30 mouse cellular contexts compared by ENCODE assay signal in genomic region chr3:144980551-144980950, GRCm38 (mm10). TPM values are rescaled to one million over a fixed set of nuclear protein-coding genes. Genes with fewer than 3 reads are reported as not detected.
DNase-seq lines count a peak whose midpoint lies in the region; ATAC-seq lines count a peak whose summit lies in the region.
"Had no signal": no experiment of that assay in that cellular context is flagged by ENCODE, and none has a peak within 500 bp of the region (broad histone marks: within the 10 kb centered on the region; RNA-seq: fewer than 3 reads in every experiment).

No protein-coding gene starts in this region.

- DNase-seq in adrenal gland, adult 2 months: peak; percentile 67
- no peak for DNase-seq in adrenal gland, postnatal 25 days
- DNase-seq in 3134 (ENCODE audit: extremely low read depth, insufficient read length, low spot score): peak; percentile 39
- peak; percentile 72 for DNase-seq in NIH3T3 (ENCODE audit: low read depth)
- no peak for DNase-seq in embryo, embryonic 11 days
- DNase-seq in right cerebral cortex, postnatal 4 days: no peak
- DNase-seq in MN1 (ENCODE audit: low spot score): no peak
- DNase-seq: cerebellum, adult 2 months; cerebellum, postnatal 25 days; kidney, adult 2 months; liver had no signal

- no peaks in the 10 kb centered on the region for H3K9me3 ChIP-seq in intestine, embryonic 16.5 days (ENCODE audit: control insufficient read depth, low read length)
- H3K9me3 ChIP-seq: embryonic facial prominence, embryonic 13.5 days; hindbrain, embryonic 12.5 days; limb, embryonic 10.5 days; liver, embryonic 15.5 days; lung, embryonic 15.5 days; midbrain, embryonic 15.5 days; neural tube, embryonic 13.5 days had no signal

- H3K36me3 ChIP-seq in intestine, embryonic 16.5 days (ENCODE audit: control insufficient read depth, insufficient read depth, low read length): no peaks in the 10 kb centered on the region
- H3K36me3 ChIP-seq: embryonic facial prominence, embryonic 13.5 days; hindbrain, embryonic 12.5 days; limb, embryonic 10.5 days; liver, embryonic 15.5 days; lung, embryonic 15.5 days; midbrain, embryonic 15.5 days; neural tube, embryonic 13.5 days had no signal

- H3K4me3 ChIP-seq in intestine, embryonic 16.5 days (ENCODE audit: low read length): no peak overlapping the region
- H3K4me3 ChIP-seq: embryonic facial prominence, embryonic 13.5 days; hindbrain, embryonic 12.5 days; limb, embryonic 10.5 days; liver, embryonic 15.5 days; lung, embryonic 15.5 days; midbrain, embryonic 15.5 days; neural tube, embryonic 13.5 days had no signal

- H3K27me3 ChIP-seq in intestine, embryonic 16.5 days (replicated peaks; ENCODE audit: control insufficient read depth, insufficient read depth, low read length): no peaks in the 10 kb centered on the region
- H3K27me3 ChIP-seq: embryonic facial prominence, embryonic 13.5 days; hindbrain, embryonic 12.5 days; liver, embryonic 15.5 days; midbrain, embryonic 15.5 days; neural tube, embryonic 13.5 days had no signal

- ATAC-seq in intestine, embryonic 16.5 days: peak; percentile 33; the same call in 1 of the 2 replicates
- ATAC-seq: forebrain, embryonic 16.5 days; midbrain, embryonic 15.5 days had no signal

- no peak overlapping the region for H3K9ac ChIP-seq in intestine, embryonic 16.5 days (ENCODE audit: low read depth, low read length)
- H3K9ac ChIP-seq: embryonic facial prominence, embryonic 13.5 days; hindbrain, embryonic 12.5 days; liver, embryonic 15.5 days; lung, embryonic 15.5 days; midbrain, embryonic 15.5 days; neural tube, embryonic 13.5 days had no signal

- 73% methylated on average over 6 of the region's 6 CpGs for WGBS in intestine, embryonic 16.5 days

- no peaks in the 10 kb centered on the region for H3K4me1 ChIP-seq in intestine, embryonic 16.5 days (ENCODE audit: control insufficient read depth, insufficient read depth, low read length)
- H3K4me1 ChIP-seq: embryonic facial prominence, embryonic 13.5 days; hindbrain, embryonic 12.5 days; limb, embryonic 10.5 days; liver, embryonic 15.5 days; lung, embryonic 15.5 days; midbrain, embryonic 15.5 days; neural tube, embryonic 13.5 days had no signal

- H3K4me2 ChIP-seq in intestine, embryonic 16.5 days (ENCODE audit: low read depth, low read length): no peak overlapping the region
- H3K4me2 ChIP-seq: embryonic facial prominence, embryonic 13.5 days; hindbrain, embryonic 12.5 days; liver, embryonic 15.5 days; lung, embryonic 15.5 days; midbrain, embryonic 15.5 days; neural tube, embryonic 13.5 days had no signal

- H3K27ac ChIP-seq in intestine, embryonic 16.5 days (ENCODE audit: low read length): no peak overlapping the region
- H3K27ac ChIP-seq: embryonic facial prominence, embryonic 13.5 days; hindbrain, embryonic 12.5 days; kidney, postnatal 0 days; limb, embryonic 10.5 days; liver, embryonic 15.5 days; lung, embryonic 15.5 days; macrophage; midbrain, embryonic 15.5 days; neural tube, embryonic 13.5 days had no signal

RNA-seq across cellular contexts. Expression of gene Clca4a, which starts 5.7 kb away (rescaled TPM):
- not detected for total RNA-seq in adrenal gland, adult 2 months (2021)
- polyA plus RNA-seq in adrenal gland, adult 2 months (2012; rRNA removed): not detected in 2 replicates
- total RNA-seq in adrenal gland, postnatal 25 days (2021): not detected in 2 replicates
- polyA plus RNA-seq in intestine, embryonic 16.5 days (2015; fragmentation: Nextera tagmentation; extraction: Ambion mirVana): not detected in 2 replicates
- total RNA-seq: gastrocnemius, postnatal 4 days; heart, adult 8-10 months; heart, postnatal 25 days; layer of hippocampus, adult 18-20 months; layer of hippocampus, postnatal 25 days had no signal
- polyA plus RNA-seq: forebrain, embryonic 16.5 days; heart, embryonic 14.5 days; hindbrain, embryonic 12.5 days; kidney, adult 2 months; kidney, postnatal 0 days; limb, embryonic 10.5 days; liver, embryonic 15.5 days; lung, embryonic 15.5 days; macrophage; neural tube, embryonic 13.5 days; stomach, embryonic 16.5 days had no signal

RNA-seq across cellular contexts. Expression of gene Clca4b, which starts 48.2 kb away (rescaled TPM):
- total RNA-seq in adrenal gland, adult 2 months (2021): not detected
- not detected in 2 replicates for polyA plus RNA-seq in adrenal gland, adult 2 months (2012; rRNA removed)
- total RNA-seq in adrenal gland, postnatal 25 days (2021): not detected in 2 replicates
- polyA plus RNA-seq in intestine, embryonic 16.5 days (2015; fragmentation: Nextera tagmentation; extraction: Ambion mirVana): 69.2 and 140 TPM in 2 replicates
- total RNA-seq: gastrocnemius, adult 18-20 months; gastrocnemius, postnatal 4 days; heart, adult 8-10 months; heart, postnatal 25 days; layer of hippocampus, adult 18-20 months; layer of hippocampus, postnatal 25 days had no signal
- polyA plus RNA-seq: embryonic facial prominence, embryonic 13.5 days; forebrain, embryonic 16.5 days; heart, embryonic 14.5 days; hindbrain, embryonic 12.5 days; limb, embryonic 10.5 days; liver, embryonic 15.5 days; lung, embryonic 15.5 days; macrophage; midbrain, embryonic 15.5 days; neural tube, embryonic 13.5 days had no signal

RNA-seq across cellular contexts. Expression of gene Clca1, which starts 52.0 kb away (rescaled TPM):
- total RNA-seq in adrenal gland, adult 2 months (2021): not detected
- polyA plus RNA-seq in adrenal gland, adult 2 months (2012; rRNA removed): 0.02 TPM in 1 of 2 replicates, not detected in the other
- total RNA-seq in adrenal gland, postnatal 25 days (2021): not detected in 2 replicates
- polyA plus RNA-seq in intestine, embryonic 16.5 days (2015; fragmentation: Nextera tagmentation; extraction: Ambion mirVana): 115 and 130 TPM in 2 replicates
- total RNA-seq: gastrocnemius, adult 18-20 months; gastrocnemius, postnatal 4 days; heart, adult 8-10 months; heart, postnatal 25 days; layer of hippocampus, postnatal 25 days had no signal
- polyA plus RNA-seq: cerebellum, adult 2 months; embryonic facial prominence, embryonic 13.5 days; forebrain, embryonic 16.5 days; hindbrain, embryonic 12.5 days; kidney, postnatal 0 days; lung, embryonic 15.5 days; macrophage; midbrain, embryonic 15.5 days; neural tube, embryonic 13.5 days had no signal

Comparison
In these comparisons a context has a peak if more than half of its experiments do, and no peak if none do; other contexts are left out.
1. DNase-seq: peak in adrenal gland, adult 2 months (single experiment), 3134 (single experiment) and NIH3T3 (single experiment); none in adrenal gland, postnatal 25 days (single experiment), embryo, embryonic 11 days (single experiment), right cerebral cortex, postnatal 4 days (single experiment) and MN1 (single experiment).